Mouse (Mus musculus): ENCODE measurements at regions not wholly inside any gene's neighbourhood (a gene's known extent, or its start where the extent isn't known, plus 50 kb on each side); places are given as distances from the start of the nearest gene placed in this dataset.

GRCm38 (mm10) chr16:25059504-25059992 lies 227.1 kb upstream of the Tprg start:
- peak; percentile 55 for ATAC-seq (ENCODE audit: low FRiP score, low TSS enrichment)
- no peaks in the 10 kb centered on the region for H3K9me3 ChIP-seq (ENCODE audit: control insufficient read depth, low read length)
- WGBS = 7% methylated on average over 12 of the region's 12 CpGs
- H3K27me3 ChIP-seq (ENCODE audit: control insufficient read depth, insufficient read depth, low read length) = no peaks in the 10 kb centered on the region
- peak overlapping the region; percentile 41; the same call in 1 of the 2 replicates for H3K4me3 ChIP-seq (ENCODE audit: low read depth, low read length)
- peaks cover 10% of the 10 kb centered on the region for H3K4me1 ChIP-seq (replicated peaks; ENCODE audit: control insufficient read depth, insufficient read depth)
- H3K9ac ChIP-seq (ENCODE audit: low read length) = peak overlapping the region; percentile 64
- H3K27ac ChIP-seq (replicated peaks) = peak overlapping the region; percentile 96
- TF ChIP-seq EP300 (optimal IDR thresholded peaks at IDR 0.05) (no peak), CTCF (IDR thresholded peaks at IDR 0.05; ENCODE audit: low read depth) (no peak)
- DNase-seq (ENCODE audit: low spot score) = no peak
- H3K4me2 ChIP-seq (replicated peaks; ENCODE audit: low read depth) = peak overlapping the region; percentile 54
- no peaks in the 10 kb centered on the region for H3K36me3 ChIP-seq (ENCODE audit: control insufficient read depth, insufficient read depth, low read length)

GRCm38 (mm10) chr16:25060266-25060665 lies 226.4 kb upstream of the Tprg start:
- TF ChIP-seq EP300 (optimal IDR thresholded peaks at IDR 0.05) (no peak), CTCF (IDR thresholded peaks at IDR 0.05; ENCODE audit: low read depth) (no peak)
- Histone ChIP-seq H3K4me3 (ENCODE audit: low read depth, low read length) (no peak overlapping the region), H3K9ac (ENCODE audit: low read length) (no peak overlapping the region), H3K27ac (replicated peaks) (peak overlapping the region; percentile 96), H3K36me3 (ENCODE audit: control insufficient read depth, insufficient read depth, low read length) (no peaks in the 10 kb centered on the region), H3K4me2 (replicated peaks; ENCODE audit: low read depth) (no peak overlapping the region; the same call in 1 of the 2 replicates), H3K27me3 (ENCODE audit: control insufficient read depth, insufficient read depth, low read length) (no peaks in the 10 kb centered on the region), H3K9me3 (ENCODE audit: control insufficient read depth, low read length) (no peaks in the 10 kb centered on the region), H3K4me1 (replicated peaks; ENCODE audit: control insufficient read depth, insufficient read depth) (peaks cover 10% of the 10 kb centered on the region)
- DNase-seq (ENCODE audit: low spot score) (no peak), ATAC-seq (ENCODE audit: low FRiP score, low TSS enrichment) (no peak)
- WGBS = 85% methylated on average over 8 of the region's 8 CpGs

DNA sequence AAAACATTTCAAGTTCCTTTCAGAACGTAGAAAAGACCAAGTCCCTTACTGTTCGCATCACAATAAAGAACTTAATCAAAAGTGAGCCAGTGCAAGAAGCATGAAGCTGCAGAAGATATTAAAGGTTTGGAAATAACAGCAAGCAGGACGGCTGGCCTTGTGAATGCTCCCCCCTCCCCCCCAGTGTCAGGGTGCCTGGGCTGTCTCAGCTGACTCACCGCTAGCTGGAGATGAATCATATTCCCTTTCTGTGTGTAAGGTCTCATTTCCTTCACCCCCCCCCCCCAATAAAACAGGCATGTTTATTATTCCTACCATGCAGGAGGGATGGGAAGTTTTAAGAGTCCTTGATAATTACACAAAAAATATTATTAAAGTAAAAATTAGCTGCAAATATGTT lies 225.0 kb upstream of the Tprg start:
- no peaks in the 10 kb centered on the region for H3K27me3 ChIP-seq (ENCODE audit: control insufficient read depth, insufficient read depth, low read length)

GRCm38 (mm10) chr16:25063981-25064380 lies 222.6 kb upstream of the Tprg start:
- Histone ChIP-seq H3K9ac (ENCODE audit: low read length) (no peak overlapping the region), H3K4me3 (ENCODE audit: low read depth, low read length) (no peak overlapping the region), H3K27me3 (ENCODE audit: control insufficient read depth, insufficient read depth, low read length) (no peaks in the 10 kb centered on the region), H3K4me2 (replicated peaks; ENCODE audit: low read depth) (no peak overlapping the region), H3K27ac (replicated peaks) (no peak overlapping the region), H3K9me3 (ENCODE audit: control insufficient read depth, low read length) (no peaks in the 10 kb centered on the region), H3K4me1 (replicated peaks; ENCODE audit: control insufficient read depth, insufficient read depth) (peaks cover 6% of the 10 kb centered on the region; the same call in 1 of the 2 replicates), H3K36me3 (ENCODE audit: control insufficient read depth, insufficient read depth, low read length) (no peaks in the 10 kb centered on the region)
- ATAC-seq (ENCODE audit: low FRiP score, low TSS enrichment) (no peak), DNase-seq (ENCODE audit: low spot score) (no peak)
- TF ChIP-seq CTCF (IDR thresholded peaks at IDR 0.05; ENCODE audit: low read depth) (no peak), EP300 (optimal IDR thresholded peaks at IDR 0.05) (no peak)

More for the DNA sequence above, 225.0 kb upstream of the Tprg start:
- H3K36me3 ChIP-seq (ENCODE audit: control insufficient read depth, insufficient read depth, low read length) = no peaks in the 10 kb centered on the region
- peak overlapping the region; percentile 20; the same call in 1 of the 2 replicates for H3K27ac ChIP-seq (replicated peaks)
- TF ChIP-seq CTCF (IDR thresholded peaks at IDR 0.05; ENCODE audit: low read depth) (no peak), EP300 (optimal IDR thresholded peaks at IDR 0.05) (no peak)
- DNase-seq (ENCODE audit: low spot score) (peak; percentile 35), ATAC-seq (ENCODE audit: low FRiP score, low TSS enrichment) (no peak)
- no peak overlapping the region for H3K4me3 ChIP-seq (ENCODE audit: low read depth, low read length)
- no peaks in the 10 kb centered on the region for H3K9me3 ChIP-seq (ENCODE audit: control insufficient read depth, low read length)
- 43% methylated on average over 4 of the region's 4 CpGs for WGBS
- no peak overlapping the region for H3K9ac ChIP-seq (ENCODE audit: low read length)
- no peak overlapping the region for H3K4me2 ChIP-seq (replicated peaks; ENCODE audit: low read depth)
- peaks cover 10% of the 10 kb centered on the region for H3K4me1 ChIP-seq (replicated peaks; ENCODE audit: control insufficient read depth, insufficient read depth)

- ATAC-seq (ENCODE audit: low FRiP score, low TSS enrichment) = peak; percentile 65
- WGBS = 18% methylated on average over 4 of the region's 4 CpGs
- H3K9ac ChIP-seq (ENCODE audit: low read length) = no peak overlapping the region
- H3K36me3 ChIP-seq (ENCODE audit: control insufficient read depth, insufficient read depth, low read length) = no peaks in the 10 kb centered on the region
- H3K9me3 ChIP-seq (ENCODE audit: control insufficient read depth, low read length) = no peaks in the 10 kb centered on the region
- TF ChIP-seq CTCF (IDR thresholded peaks at IDR 0.05; ENCODE audit: low read depth) = peak; percentile 94
- no peak for TF ChIP-seq EP300 (optimal IDR thresholded peaks at IDR 0.05)
- no peak overlapping the region for H3K4me3 ChIP-seq (ENCODE audit: low read depth, low read length)
- peak; percentile 87 for DNase-seq (ENCODE audit: low spot score)
- H3K4me2 ChIP-seq (replicated peaks; ENCODE audit: low read depth) = no peak overlapping the region
- peaks cover 4% of the 10 kb centered on the region; the same call in 1 of the 2 replicates for H3K4me1 ChIP-seq (replicated peaks; ENCODE audit: control insufficient read depth, insufficient read depth)
- H3K27ac ChIP-seq (replicated peaks) = no peak overlapping the region
- H3K27me3 ChIP-seq (ENCODE audit: control insufficient read depth, insufficient read depth, low read length) = no peaks in the 10 kb centered on the region
Measured at GRCm38 (mm10) chr16:25064538-25064937, 222.1 kb upstream of the Tprg start.

- no peak overlapping the region for H3K9ac ChIP-seq (ENCODE audit: low read length)
- no peaks in the 10 kb centered on the region for H3K9me3 ChIP-seq (ENCODE audit: control insufficient read depth, low read length)
- no peaks in the 10 kb centered on the region for H3K27me3 ChIP-seq (ENCODE audit: control insufficient read depth, insufficient read depth, low read length)
- no peak overlapping the region for H3K4me3 ChIP-seq (ENCODE audit: low read depth, low read length)
- H3K36me3 ChIP-seq (ENCODE audit: control insufficient read depth, insufficient read depth, low read length) = no peaks in the 10 kb centered on the region
- ATAC-seq (ENCODE audit: low FRiP score, low TSS enrichment) (no peak; the same call in 1 of the 2 replicates), DNase-seq (ENCODE audit: low spot score) (no peak)
- TF ChIP-seq CTCF (IDR thresholded peaks at IDR 0.05; ENCODE audit: low read depth) (no peak), EP300 (optimal IDR thresholded peaks at IDR 0.05) (no peak)
- WGBS = 34% methylated on average over 7 of the region's 7 CpGs
- H3K4me1 ChIP-seq (replicated peaks; ENCODE audit: control insufficient read depth, insufficient read depth) = no peaks in the 10 kb centered on the region
- no peak overlapping the region; the same call in 1 of the 2 replicates for H3K27ac ChIP-seq (replicated peaks)
- H3K4me2 ChIP-seq (replicated peaks; ENCODE audit: low read depth) = no peak overlapping the region
Measured at GRCm38 (mm10) chr16:25066822-25067221, 219.8 kb upstream of the Tprg start.
